Comparison of ENCODE assay signal across 16 mouse cellular contexts in the genomic region with DNA sequence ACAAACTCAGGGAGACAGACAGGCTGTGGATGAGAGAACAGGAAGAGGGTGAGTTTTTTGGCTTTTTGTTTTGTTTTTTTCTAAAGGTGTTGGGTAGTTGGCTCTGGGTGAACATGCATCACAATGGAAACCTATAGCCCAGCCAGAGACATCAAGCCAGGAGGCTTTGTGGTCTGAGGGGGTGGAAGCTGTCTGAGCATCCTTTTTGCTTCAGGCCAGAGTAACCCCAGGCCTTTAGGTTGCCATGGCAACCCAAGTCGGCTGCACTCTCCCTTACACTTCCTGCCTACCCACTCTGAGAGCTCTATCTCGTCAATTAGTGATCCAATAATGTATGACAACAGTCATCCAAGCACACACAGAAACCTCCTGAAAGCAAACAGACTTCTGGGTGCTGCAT. TPM values are rescaled to one million over a fixed set of nuclear protein-coding genes. Genes with fewer than 3 reads are reported as not detected.
DNase-seq lines count a peak whose midpoint lies in the region; ATAC-seq lines count a peak whose summit lies in the region.
"Had no signal": no experiment of that assay in that cellular context is flagged by ENCODE, and none has a peak within 500 bp of the region (broad histone marks: within the 10 kb centered on the region; RNA-seq: fewer than 3 reads in every experiment).

No protein-coding gene starts in this region.

- H3K4me3 ChIP-seq in forebrain, embryonic 14.5 days (ENCODE audit: low read depth, low read length): no peak overlapping the region
- no peak overlapping the region for H3K4me3 ChIP-seq in forebrain, embryonic 10.5 days
- H3K4me3 ChIP-seq: embryonic facial prominence, embryonic 13.5 days; heart, adult 2 months; limb, embryonic 10.5 days had no signal

- 2% methylated on average over 2 of the region's 2 CpGs for WGBS in forebrain, embryonic 14.5 days
- WGBS in forebrain, embryonic 10.5 days: 3% methylated on average over 2 of the region's 2 CpGs

- peaks cover 25% of the 10 kb centered on the region for H3K27me3 ChIP-seq in forebrain, embryonic 14.5 days (replicated peaks; ENCODE audit: control insufficient read depth, insufficient read depth, low read length)
- peaks cover 46% of the 10 kb centered on the region for H3K27me3 ChIP-seq in forebrain, embryonic 10.5 days (ENCODE audit: poor library complexity, severe bottlenecking)

- DNase-seq in forebrain, embryonic 14.5 days (ENCODE audit: low spot score): peak; percentile 35
- DNase-seq in forebrain, embryonic 10.5 days (ENCODE audit: extremely low spot score, low spot score): no peak
- DNase-seq in thymus, postnatal 14 days: peak; percentile 28
- DNase-seq in thymus, postnatal 10 days (ENCODE audit: low spot score in 2 of 2): no peak
- DNase-seq in retina, postnatal 1 day: peak; percentile 61
- DNase-seq in layer of hippocampus, adult 9-11 months: no peak
- no peak for DNase-seq in layer of hippocampus, adult 8-10 months (ENCODE audit: low spot score in 2 of 2)
- DNase-seq: cerebellum, adult 9-11 months; heart, adult 2 months; heart, postnatal 14 days; kidney, adult 8-10 months; right cerebral cortex, adult 18-20 months had no signal

- H3K9me3 ChIP-seq in forebrain, embryonic 14.5 days (replicated peaks; ENCODE audit: control insufficient read depth, low read length): no peaks in the 10 kb centered on the region
- no peaks in the 10 kb centered on the region for H3K9me3 ChIP-seq in forebrain, embryonic 10.5 days
- H3K9me3 ChIP-seq: embryonic facial prominence, embryonic 13.5 days; limb, embryonic 10.5 days had no signal

- no peak overlapping the region for H3K9ac ChIP-seq in forebrain, embryonic 14.5 days (ENCODE audit: low read length)
- H3K9ac ChIP-seq: embryonic facial prominence, embryonic 13.5 days; liver, embryonic 14.5 days had no signal

- peak; percentile 42; the same call in 1 of the 2 replicates for ATAC-seq in forebrain, embryonic 14.5 days
- ATAC-seq in megakaryocyte, adult 5-6 weeks (ENCODE audit: poor library complexity, severe bottlenecking): peak; percentile 40

- no peak overlapping the region for H3K4me2 ChIP-seq in forebrain, embryonic 14.5 days (ENCODE audit: low read length)
- H3K4me2 ChIP-seq: embryonic facial prominence, embryonic 13.5 days had no signal

- no peaks in the 10 kb centered on the region for H3K36me3 ChIP-seq in forebrain, embryonic 14.5 days (ENCODE audit: control insufficient read depth, insufficient read depth, low read length)
- no peaks in the 10 kb centered on the region for H3K36me3 ChIP-seq in forebrain, embryonic 10.5 days (replicated peaks)
- H3K36me3 ChIP-seq: embryonic facial prominence, embryonic 13.5 days; limb, embryonic 10.5 days had no signal

- H3K4me1 ChIP-seq in forebrain, embryonic 14.5 days (ENCODE audit: control insufficient read depth, insufficient read depth, low read length): peaks cover 18% of the 10 kb centered on the region
- H3K4me1 ChIP-seq in forebrain, embryonic 10.5 days: peaks cover 30% of the 10 kb centered on the region

- no peak overlapping the region for H3K27ac ChIP-seq in forebrain, embryonic 14.5 days (ENCODE audit: low read depth, low read length)
- H3K27ac ChIP-seq in forebrain, embryonic 10.5 days: no peak overlapping the region
- H3K27ac ChIP-seq: embryonic facial prominence, embryonic 13.5 days; heart, adult 2 months; limb, embryonic 10.5 days; liver, embryonic 14.5 days had no signal

RNA-seq across cellular contexts. Expression of a gene that starts 12.5 kb away (rescaled TPM):
- polyA plus RNA-seq in forebrain, embryonic 14.5 days (2014; fragmentation: Nextera tagmentation; extraction: Ambion mirVana): 0.55 and 0.84 TPM in 2 replicates
- polyA plus RNA-seq in forebrain, embryonic 10.5 days (2016; fragmentation: Nextera tagmentation; extraction: Ambion mirVana): 0.30 and 0.36 TPM in 2 replicates
- 0.11 and 1.1 TPM in 2 replicates for total RNA-seq in megakaryocyte, adult 5-6 weeks (2015)
- 0.49 and 0.77 TPM in 2 replicates for total RNA-seq in megakaryocyte, adult 5-6 weeks (2017)
- total RNA-seq in layer of hippocampus, adult 8-10 months (2022): 10 to 100 TPM; 15.1 to 27.4 (median 19.9) TPM

Comparison
In these comparisons a context has a peak if more than half of its experiments do, and no peak if none do; other contexts are left out.
1. DNase-seq: peak in forebrain, embryonic 14.5 days (single experiment), thymus, postnatal 14 days (single experiment) and retina, postnatal 1 day (single experiment); none in forebrain, embryonic 10.5 days (single experiment), thymus, postnatal 10 days (0 of 2), layer of hippocampus, adult 9-11 months (single experiment) and layer of hippocampus, adult 8-10 months (0 of 2).
2. RNA of a gene that starts 12.5 kb away (total RNA-seq): 15.1 to 27.4 TPM in layer of hippocampus, adult 8-10 months; 0.11 to 1.1 TPM in megakaryocyte, adult 5-6 weeks; every median in the first group is over 4 times any median in the second.